In genomic region chr12:11210361-11210760, GRCm38 (mm10) we compare ENCODE assay signal across 28 mouse cellular contexts. TPM values are rescaled to one million over a fixed set of nuclear protein-coding genes. Genes with fewer than 3 reads are reported as not detected.
DNase-seq lines count a peak whose midpoint lies in the region; ATAC-seq lines count a peak whose summit lies in the region.
"Had no signal": no experiment of that assay in that cellular context is flagged by ENCODE, and none has a peak within 500 bp of the region (broad histone marks: within the 10 kb centered on the region; RNA-seq: fewer than 3 reads in every experiment).

No protein-coding gene starts in this region.

- peak; percentile 72 for ATAC-seq in inflammation-experienced regulatory T-cells, adult 6 months
- ATAC-seq: forebrain, embryonic 15.5 days; hindbrain, postnatal 0 days; Patski had no signal

- peak; percentile 32 for DNase-seq in thymus, postnatal 14 days
- no peak for DNase-seq in thymus, adult 18-20 months
- DNase-seq in CD4-positive, CD25-positive, alpha-beta regulatory T cell, adult 2 months (ENCODE audit: low read depth, low spot score) = peak; percentile 50
- DNase-seq in T-cell, adult 2 months (ENCODE audit: low spot score) = peak; percentile 31
- DNase-seq in left cerebral cortex, adult 8-10 months (ENCODE audit: low spot score in 2 of 2) = no peak
- no peak for DNase-seq in layer of hippocampus, adult 8-10 months (ENCODE audit: low spot score in 2 of 2)
- DNase-seq: adrenal gland, adult 8-10 months; adrenal gland, postnatal 36 days; cerebellum, adult 2 months; cerebellum, postnatal 10 days; embryo, embryonic 11 days; gastrocnemius, postnatal 36 days; heart, adult 18-20 months; heart, postnatal 14 days had no signal

RNA-seq across cellular contexts. Expression of gene Msgn1, which starts 1.6 kb away (rescaled TPM):
- not detected for polyA plus RNA-seq in inflammation-experienced regulatory T-cells, adult 6 months (2017; shearing (Covaris generic))
- not detected for total RNA-seq in left cerebral cortex, adult 8-10 months (2022)
- total RNA-seq in layer of hippocampus, adult 8-10 months (2022) = not detected
- total RNA-seq: adrenal gland, adult 8-10 months; adrenal gland, postnatal 36 days; CH12.LX; gastrocnemius, adult 8-10 months; gastrocnemius, postnatal 36 days; heart, adult 18-20 months; heart, postnatal 14 days; hematopoietic stem cell, adult 5-6 weeks; hindbrain, postnatal 0 days had no signal
- polyA plus RNA-seq: cerebellum, adult 2 months; embryonic facial prominence, embryonic 11.5 days; embryonic facial prominence, embryonic 15.5 days; erythroblast, embryonic 14.5 days; forebrain, embryonic 10.5 days; forebrain, embryonic 15.5 days; heart, embryonic 10.5 days; heart, embryonic 15.5 days; hindbrain, embryonic 13.5 days; hindbrain, postnatal 0 days; Patski had no signal

RNA-seq across cellular contexts. Expression of gene Gen1, which starts 55.2 kb away (rescaled TPM):
- 10 to 100 TPM in 1 of 3 experiments, 1 to 10 TPM in 2; 1.4 to 10.4 (median 1.7) TPM for polyA plus RNA-seq in inflammation-experienced regulatory T-cells, adult 6 months (2017; shearing (Covaris generic))
- total RNA-seq in left cerebral cortex, adult 8-10 months (2022) = 1 to 10 TPM; 1.5 to 2.0 (median 1.8) TPM
- total RNA-seq in layer of hippocampus, adult 8-10 months (2022) = 1 to 10 TPM; 1.1 to 2.6 (median 1.9) TPM

RNA-seq across cellular contexts. Expression of gene Smc6, which starts 55.3 kb away (rescaled TPM):
- 100 to 1,000 TPM; 102 to 185 (median 183) TPM for polyA plus RNA-seq in inflammation-experienced regulatory T-cells, adult 6 months (2017; shearing (Covaris generic))
- total RNA-seq in left cerebral cortex, adult 8-10 months (2022) = 10 to 100 TPM; 28.5 to 37.1 (median 32.3) TPM
- 10 to 100 TPM; 27.4 to 35.8 (median 33.7) TPM for total RNA-seq in layer of hippocampus, adult 8-10 months (2022)

RNA-seq across cellular contexts. Expression of gene Kcns3, which starts 59.5 kb away (rescaled TPM):
- not detected for polyA plus RNA-seq in inflammation-experienced regulatory T-cells, adult 6 months (2017; shearing (Covaris generic))
- 1 to 10 TPM; 7.5 to 9.1 (median 8.5) TPM for total RNA-seq in left cerebral cortex, adult 8-10 months (2022)
- total RNA-seq in layer of hippocampus, adult 8-10 months (2022) = 10 to 100 TPM in 3 of 4 experiments, 1 to 10 TPM in 1; 9.6 to 16.0 (median 13.6) TPM
- total RNA-seq: CH12.LX; hematopoietic stem cell, adult 5-6 weeks had no signal
- polyA plus RNA-seq: erythroblast, embryonic 14.5 days; Patski had no signal

Comparison
In these comparisons a context has a peak if more than half of its experiments do, and no peak if none do; other contexts are left out.
1. DNase-seq: peak in thymus, postnatal 14 days (single experiment), CD4-positive, CD25-positive, alpha-beta regulatory T cell, adult 2 months (single experiment) and T-cell, adult 2 months (single experiment); none in thymus, adult 18-20 months (0 of 2), left cerebral cortex, adult 8-10 months (0 of 2) and layer of hippocampus, adult 8-10 months (0 of 2).